Mouse (Mus musculus): ENCODE results near the gene Runx1.

Runx1 gene

DNA sequence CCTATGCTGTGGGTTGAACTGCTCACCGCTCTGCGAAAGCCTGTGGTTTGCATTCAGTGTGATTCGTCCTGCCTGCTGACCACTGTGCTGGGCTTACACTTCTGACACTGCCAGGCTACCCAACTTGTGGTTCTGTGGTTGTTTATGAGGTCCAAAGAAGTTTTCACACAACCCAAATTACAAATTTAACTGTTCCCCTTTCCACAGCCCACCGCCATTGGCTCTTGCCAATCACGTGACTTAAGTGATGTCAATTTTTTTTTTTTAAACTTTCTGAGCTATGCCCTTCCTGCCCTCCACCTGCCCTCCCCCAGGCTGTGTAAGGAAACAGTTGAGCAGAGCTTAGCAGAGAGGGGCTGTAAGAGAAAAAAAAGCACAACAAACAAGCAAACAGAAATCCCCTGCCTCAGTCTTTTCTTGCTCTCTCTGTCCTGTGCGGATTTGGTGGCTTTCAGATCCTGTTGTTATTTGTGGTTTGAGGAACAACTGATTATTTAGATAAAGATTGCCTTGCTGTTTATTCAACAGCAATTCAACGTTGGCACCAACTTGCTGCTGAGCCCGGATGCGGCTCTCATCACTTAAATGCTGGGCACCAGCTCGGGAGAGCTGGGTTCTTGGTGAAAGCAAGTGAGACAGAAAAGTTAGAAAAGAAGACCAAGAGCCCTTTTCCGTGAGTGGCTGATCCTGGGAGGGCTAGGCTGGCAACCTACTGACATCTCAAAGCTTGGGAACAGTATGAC is at the start of gene Runx1:
Gene Runx1 (minus strand): TSS at position 242 of the 743 bp plus-strand sequence.
- no peak for DNase-seq (ENCODE audit: low read depth, low spot score)

DNA sequence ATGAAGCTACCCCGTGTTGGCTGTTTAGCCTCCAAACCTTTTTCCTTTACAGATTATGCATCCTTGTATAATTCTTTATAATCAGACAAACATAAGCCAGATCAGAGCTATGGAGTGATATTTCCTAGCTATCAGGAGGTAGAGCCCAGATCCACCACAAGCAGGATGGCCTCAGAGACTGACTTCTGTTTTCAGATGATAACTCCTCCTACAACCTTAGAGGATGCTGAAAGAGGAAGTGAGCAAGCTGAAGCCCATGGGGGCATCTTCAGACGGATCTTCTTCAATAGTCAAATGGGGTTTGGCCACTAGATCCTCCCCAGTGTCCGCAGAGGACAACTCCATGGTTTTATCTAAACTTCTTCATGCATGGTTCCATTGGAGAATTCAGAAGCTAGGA is 48.1 kb upstream of the Runx1 start:
- DNase-seq (ENCODE audit: low read depth, low spot score): no peak

DNA sequence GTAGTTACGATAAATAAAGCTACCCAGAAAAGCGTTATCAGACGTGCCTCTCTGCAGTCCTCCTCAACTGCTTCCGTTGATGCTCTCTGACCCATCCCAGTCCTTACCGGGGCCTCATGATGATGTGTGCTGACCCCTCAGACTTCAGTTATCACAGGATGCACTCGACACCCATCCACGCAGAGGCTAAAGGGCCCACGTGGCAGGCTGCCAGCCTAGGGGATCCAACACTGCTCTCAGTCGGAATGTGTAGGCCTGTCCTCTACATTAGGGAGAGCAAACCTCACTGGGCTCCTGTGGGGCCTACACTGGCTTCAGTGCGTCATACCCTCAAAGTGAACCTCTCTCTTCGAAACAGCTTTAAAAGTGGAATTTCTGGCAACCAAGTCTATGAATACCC is 45.8 kb upstream of the Runx1 start:
- no peak for DNase-seq (ENCODE audit: low read depth, low spot score)

DNA sequence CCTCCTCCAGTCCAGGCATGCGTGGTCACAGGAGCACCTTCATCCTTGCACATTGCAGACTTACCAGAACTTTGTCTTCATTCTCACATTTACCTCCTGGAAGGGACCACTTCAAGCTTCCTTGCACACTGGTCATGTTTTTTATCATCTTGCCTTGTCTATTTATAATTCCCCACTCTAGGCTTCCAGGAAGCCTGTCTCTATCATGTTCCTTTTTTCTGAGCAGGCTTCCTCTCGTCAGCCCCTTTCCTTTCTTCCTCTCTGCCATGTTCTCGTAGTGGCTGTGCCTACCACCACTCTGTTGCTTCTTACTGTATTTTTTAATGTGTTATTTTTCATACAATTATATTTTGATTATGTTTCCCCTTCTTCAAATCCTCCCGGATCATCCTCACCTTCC is 42.6 kb upstream of the Runx1 start:
- DNase-seq (ENCODE audit: low read depth, low spot score): no peak

DNA sequence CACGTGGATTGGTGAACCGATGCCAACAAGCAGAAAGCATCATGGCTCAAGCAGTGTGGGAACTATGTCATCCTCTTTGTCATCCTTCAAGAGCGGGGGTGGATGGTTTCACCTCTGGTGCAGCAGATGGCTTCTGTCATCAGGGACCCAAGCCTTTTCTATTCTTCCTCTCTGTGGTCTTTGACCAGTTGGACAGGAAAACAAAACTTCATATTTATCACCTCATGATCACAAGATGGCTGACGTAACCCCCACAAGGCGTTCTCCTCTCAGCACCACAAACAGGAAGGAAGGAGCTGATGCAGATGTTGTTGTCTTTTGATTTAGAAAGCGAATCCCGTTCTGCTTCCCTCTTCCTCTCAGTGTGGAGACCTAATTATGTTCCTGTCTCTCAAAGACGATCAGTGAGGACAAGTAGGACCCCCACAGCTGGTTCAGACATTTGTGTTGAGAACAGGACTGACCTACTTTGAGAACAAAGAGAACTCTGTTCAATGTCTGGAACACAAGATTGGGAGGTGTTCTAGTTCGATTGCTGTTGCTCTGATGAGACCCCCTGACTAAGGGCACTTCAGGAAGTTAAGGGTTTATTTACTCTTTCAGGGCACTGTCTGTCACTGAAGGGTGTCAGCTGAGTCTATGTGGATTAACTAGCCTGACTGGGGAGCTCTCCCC is 41.4 kb upstream of the Runx1 start:
- DNase-seq (ENCODE audit: low read depth, low spot score): no peak

DNA sequence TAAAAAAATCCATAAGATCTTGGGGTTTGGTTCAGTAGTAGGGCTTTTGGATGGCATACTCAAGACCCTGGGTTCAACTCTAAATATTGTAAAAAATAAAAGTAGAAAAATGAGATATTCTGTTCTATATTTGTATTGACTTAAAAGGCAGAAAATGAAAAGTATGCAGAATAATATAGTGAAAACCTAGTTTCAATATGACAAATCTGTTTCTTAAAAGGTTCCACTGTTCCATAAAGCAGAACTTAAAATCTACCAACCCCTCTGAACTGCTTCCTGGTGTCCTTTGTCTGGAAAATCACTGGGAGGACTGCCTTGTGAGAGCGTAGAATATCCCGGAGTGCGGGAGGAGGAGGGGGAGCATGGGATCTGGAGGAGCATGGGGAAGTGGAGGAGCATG is 39.4 kb upstream of the Runx1 start:
- DNase-seq (ENCODE audit: low read depth, low spot score): no peak

DNA sequence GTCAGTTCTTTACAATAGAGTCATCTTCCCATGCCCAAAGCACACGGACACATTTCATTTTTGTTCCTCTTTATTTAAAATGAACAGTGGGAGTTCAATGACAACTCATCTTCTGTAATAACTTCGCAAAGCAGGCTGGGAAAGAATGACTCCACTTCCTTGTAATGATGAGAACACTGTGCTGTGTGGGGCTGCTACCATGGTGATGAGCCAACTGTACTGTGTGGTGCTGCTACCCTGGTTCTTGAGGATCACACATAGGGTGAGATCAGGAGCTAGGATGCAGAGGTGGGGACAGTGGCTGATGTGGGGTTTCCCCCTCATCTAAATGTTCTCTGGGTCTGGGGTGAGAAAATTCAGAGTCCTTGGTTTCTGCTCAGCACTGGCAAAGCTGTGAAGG is 38.2 kb upstream of the Runx1 start:
- no peak for DNase-seq (ENCODE audit: low read depth, low spot score)

DNA sequence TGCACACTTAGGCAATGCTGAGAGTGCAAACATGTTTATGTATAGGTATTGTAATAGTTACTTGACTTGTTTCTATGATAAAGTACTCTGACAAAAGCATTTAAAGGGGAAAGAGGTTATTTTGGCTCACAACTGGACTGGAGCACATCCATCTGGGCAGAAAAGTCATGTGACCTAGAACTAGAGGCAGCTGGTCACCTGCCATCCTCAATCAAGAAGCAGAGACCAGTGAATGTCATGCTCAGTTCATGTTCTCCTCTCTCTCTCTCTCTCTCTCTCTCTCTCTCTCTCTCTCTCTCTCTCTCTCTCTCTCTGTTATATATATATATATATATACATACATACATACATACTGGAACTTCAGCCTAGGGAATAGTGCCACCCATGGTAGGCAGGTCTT is 37.2 kb upstream of the Runx1 start:
- DNase-seq (ENCODE audit: low read depth, low spot score): no peak

DNA sequence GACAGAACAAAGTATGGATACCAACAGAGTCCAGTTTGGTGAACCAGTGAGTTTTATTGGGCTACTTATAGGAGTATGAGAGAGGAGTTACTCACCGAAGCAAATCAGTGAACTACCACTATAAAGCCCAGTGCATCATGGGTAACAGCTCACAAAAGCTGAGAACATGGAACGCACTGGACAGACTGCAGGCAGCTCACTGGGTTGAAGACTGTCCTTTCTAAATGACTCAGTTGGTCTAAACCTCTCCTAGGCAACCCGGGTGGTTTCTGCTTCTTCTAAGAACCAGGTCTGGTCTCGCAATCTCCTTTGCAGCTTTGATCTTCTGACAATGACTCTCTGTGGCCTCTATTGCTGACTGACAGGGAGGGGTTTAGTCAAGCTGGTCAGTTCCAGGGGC is 36.5 kb upstream of the Runx1 start:
- no peak for DNase-seq (ENCODE audit: low read depth, low spot score)

DNA sequence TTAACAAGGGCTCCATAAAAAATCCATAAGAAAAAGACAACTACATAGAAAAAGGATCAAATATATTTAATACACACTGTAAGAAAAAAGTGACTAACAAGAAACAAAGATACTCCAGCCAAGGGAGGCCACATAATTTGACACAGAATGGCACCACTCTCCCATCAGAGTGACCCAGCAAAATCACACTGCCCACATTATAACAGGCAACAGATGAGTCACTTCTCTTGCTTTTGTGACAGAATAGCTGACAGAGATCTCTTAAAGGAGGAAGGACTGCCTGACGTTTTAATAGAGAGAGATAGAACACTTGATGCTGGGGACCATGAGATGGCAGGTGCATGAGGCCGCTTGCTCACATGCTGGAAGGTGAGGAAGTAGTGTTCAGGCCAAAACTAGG is 35.6 kb upstream of the Runx1 start:
- no peak for DNase-seq (ENCODE audit: low read depth, low spot score)

DNA sequence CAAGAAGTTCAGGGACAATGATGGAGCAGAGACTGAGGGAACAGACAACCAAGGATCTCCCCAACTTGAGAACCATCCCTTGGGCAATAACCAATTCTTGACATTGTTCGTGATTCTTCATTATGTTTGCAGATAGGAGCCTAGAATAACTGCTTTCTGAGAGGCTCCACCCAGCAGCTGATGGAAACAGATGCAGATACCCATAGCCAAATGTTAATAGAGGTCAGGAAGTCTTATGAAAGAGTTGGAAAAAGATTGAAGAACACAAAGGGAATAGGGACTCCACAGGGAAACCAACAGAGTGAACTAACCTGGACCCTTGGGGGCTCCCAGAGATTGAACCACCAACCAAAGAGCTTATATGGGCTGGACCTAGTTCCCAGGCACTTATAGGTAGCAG is 34.7 kb upstream of the Runx1 start:
- no peak for DNase-seq (ENCODE audit: low read depth, low spot score)

DNA sequence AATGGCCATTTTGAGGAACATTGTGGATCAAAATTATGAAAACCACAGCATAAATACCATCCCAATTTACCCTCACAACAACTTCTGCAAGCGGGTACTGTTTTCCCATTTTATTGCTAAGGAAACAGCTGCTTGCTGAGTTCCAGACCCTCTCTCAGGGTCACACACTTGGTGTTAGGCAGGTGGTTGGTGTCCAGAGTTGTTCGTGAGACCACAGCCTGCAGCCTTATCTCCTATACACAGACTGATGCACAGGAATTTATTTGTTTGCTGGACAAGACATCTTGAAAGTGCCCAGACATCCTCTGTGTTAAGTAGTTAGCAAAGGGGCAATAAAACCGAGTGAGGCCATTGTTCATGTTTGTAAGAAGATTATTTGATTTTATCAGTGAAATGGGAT is 30.8 kb upstream of the Runx1 start:
- no peak for DNase-seq (ENCODE audit: low read depth, low spot score)

DNA sequence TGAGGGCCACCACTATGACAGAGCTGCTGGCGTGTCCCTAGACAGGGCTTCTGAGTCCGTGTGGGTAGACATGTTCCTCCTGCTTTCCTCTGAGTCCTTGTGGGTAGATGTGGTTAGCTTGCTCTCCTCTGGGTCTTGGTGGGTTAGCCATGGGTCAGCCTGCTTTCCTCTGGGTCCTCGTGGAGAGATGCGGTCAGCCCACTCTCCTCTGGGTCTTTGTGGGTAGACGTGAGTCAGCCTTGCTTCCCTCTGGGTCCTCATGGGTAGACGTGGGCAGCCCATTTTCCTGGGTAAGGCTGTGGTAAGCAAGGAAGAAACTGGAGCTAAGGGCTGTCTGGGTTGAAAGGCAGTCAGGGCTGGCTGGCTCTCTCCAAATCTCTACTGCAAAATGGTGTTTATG is 26.3 kb upstream of the Runx1 start:
- DNase-seq (ENCODE audit: low read depth, low spot score): no peak

DNA sequence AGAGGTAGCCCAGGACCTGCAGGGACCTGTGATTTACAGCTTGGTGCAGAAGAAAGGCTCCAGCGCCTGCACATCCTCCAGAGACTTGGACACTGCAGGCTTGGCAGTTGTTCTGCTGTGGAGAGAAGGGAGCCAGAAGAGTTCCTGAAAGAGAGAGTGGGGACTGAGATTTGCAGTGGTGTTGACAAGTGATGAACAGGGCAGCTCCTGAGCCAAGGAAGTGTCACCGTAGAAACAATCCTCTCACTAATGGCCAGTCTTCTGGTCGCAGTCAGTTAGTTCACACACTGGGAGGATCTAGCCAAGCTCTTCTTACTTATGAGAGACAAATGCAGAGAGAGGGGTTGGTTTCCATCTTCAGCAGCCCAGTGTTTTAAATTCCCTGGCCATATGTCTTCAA is 24.5 kb upstream of the Runx1 start:
- DNase-seq (ENCODE audit: low read depth, low spot score): no peak

DNA sequence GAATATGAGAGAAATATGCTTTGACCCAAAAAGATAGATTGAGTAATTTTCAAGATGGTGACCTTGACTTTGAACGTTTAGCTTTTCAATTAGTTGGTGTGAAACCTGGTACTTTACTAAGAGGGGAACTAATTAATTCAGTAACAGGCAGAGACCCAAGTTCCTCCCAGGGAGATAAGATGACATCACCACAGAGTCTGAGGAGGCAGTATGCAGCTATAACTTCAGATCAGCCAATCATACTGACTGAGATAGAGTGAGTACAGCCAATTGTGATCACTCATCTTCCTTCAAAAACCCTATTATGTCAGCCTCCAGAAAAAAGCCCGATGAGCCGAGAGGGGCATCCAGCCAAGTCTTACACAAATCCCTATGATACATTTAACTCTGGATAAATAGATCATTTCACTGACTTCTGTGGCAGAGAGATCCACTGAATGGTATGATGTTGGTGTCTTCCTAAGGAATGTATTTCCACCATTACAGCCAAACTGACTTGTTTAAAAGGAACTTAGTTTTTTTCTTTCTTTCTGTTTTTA is 21.9 kb upstream of the Runx1 start:
- no peak for DNase-seq (ENCODE audit: low read depth, low spot score)

DNA sequence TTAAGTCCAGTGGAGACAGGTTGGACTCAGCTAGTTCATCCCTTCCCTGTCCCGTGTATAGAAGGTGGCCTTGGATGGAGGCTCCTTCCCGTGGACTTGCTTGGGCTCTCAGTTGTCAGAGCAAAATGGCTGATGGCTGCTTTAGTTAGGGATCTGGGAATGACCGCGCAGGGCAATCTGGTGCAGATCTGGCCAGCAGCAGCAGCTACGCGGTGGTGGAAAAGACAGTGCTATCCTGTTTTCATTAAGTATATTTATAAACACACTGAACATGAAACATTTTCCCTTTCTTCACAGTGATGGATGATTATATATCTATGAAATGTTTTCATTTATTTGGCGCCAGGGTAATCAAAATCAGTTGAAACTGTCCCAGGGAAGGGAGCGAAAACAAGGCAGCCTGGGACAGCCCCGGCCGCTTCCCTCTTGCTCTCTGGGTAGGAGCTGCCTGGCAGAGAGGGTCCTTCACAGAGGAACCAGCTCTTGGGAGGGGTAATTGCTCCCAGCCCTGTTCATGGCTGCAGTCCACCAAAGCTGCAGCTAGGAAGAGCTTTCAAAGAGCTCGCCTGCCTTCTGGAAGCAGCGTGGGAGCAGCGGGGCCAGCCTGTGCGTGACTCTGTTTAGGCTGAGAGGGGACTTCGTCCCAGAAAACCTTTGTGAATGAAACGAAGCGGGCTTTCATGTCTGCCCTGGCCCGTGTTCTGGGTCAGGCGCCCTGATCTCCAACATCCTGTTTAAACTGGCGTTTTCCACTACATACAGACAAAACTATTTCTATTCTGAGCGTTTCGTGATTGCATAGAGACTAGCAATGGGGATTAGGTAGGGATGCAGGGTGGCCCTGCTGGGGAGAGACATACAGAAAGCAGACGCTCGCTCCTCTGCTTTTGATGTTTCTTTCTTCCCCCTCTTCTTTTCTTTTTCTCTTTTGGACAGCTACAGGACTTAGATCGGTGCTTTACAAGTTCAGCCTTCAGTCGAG is 19.6 kb upstream of the Runx1 start:
- no peak for DNase-seq (ENCODE audit: low read depth, low spot score)

DNA sequence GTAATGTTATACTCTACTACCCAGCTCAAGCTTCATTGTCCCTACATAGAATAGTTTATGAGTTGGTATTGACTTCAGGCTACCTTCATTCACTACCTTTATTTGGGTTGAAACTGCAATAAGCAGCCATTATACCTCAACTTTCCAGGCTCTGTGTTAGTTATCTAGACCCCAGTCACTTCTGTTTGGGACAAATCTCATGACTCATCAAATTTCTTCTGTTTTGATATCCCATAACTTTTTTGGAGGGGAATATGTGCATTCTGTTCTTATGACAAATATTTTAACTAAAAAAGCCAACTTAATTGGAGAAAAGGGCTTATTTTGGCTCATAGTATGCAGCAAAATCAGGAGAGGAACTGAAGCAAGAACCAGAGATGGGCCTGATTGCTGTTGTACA is 12.8 kb upstream of the Runx1 start:
- DNase-seq (ENCODE audit: low read depth, low spot score): no peak

DNA sequence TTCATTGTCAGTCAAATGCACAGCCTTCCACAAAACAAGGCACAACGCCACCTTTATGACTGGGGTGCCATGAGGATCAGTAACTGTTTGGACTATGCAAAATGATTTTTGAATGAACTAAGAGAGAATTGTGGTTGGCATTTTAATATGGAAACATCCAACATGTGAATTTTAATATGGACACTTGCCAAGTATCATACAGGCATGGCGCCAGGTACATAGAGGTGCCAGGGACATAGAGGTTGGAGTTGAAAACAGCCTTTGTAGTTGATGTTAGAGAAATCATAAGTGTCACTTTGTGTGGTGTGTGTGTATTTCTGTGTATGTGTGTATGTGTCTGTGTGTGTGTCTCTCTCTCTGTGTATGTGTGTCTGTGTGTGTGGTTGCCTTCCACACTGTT is 5.4 kb upstream of the Runx1 start:
- DNase-seq (ENCODE audit: low read depth, low spot score): no peak

DNA sequence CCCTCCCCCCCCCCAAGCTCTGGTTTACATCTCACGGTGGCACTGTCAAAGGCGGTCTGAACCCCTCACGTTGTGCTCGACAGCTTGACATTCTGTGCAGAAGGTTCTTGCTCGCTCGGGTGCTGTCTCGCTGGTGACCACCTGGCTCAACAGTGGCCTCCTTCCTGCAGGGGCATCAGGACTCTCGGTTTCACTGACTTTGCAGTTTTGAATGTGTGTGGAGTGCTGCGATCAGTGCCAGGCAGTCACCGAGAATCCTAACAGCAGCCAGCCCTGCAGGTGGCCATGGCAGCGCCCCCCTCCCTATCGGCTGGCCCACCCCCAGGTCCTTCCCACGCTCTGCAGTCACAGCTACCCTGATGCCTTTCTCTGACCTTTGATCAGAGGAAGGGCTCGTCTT is 4.5 kb upstream of the Runx1 start:
- no peak for DNase-seq (ENCODE audit: low read depth, low spot score)

DNA sequence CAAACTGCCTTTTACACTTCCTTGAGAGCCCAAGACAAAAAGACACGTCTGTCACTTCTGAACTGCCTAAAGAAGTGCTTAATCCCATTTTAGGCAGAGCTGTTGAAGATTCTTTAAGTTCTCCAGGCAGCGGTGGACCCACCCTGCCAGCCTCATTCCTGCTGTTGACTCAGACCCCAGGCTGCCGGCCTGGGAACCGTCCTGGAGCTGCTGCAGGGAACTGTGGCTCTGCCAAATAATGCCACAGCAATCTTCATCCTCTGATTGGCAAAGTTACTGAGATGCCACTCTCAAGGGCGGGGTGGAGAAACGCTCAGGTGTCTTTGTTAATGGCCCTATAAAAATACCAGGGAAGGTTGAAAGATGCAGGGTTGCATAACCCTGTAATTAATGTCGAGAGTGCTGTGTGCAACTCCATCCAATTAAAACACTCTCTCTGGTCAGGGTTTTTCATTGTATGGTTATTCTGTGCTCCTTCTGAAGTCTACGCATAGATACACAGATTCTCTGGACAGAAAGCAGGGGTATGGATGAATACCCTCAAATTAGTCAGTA is 2.4 kb upstream of the Runx1 start:
- no peak for DNase-seq (ENCODE audit: low read depth, low spot score)

DNA sequence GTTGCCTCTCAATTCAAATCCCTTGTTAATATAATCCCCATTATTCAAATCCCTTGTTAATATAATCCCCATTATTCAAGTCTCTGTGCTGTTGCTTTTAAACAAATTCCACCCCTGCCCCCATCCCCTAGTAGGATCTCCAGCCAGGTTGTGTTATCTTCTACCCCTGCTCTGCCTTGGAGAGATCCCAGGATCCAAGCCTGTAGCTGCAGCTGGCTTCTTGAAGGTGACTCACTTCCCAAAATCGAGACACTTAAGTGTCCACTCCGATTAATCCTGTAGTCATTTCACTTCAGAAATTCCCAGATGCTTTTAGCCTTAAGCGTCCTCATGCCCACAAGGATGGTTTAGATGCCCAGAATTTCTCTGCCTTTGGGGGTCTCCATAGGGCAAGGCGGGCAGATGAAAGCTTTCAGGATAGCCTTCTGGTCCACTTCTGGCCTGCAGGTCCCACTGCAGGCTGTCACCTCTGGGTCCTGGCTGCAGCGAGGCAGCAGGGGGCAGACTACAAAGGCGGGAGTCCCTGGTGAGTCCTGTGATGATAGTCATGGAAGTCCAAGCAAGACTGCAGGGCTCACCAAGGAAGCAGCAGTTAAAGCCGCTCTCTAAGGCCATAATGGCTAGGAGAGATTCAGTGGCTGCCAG is 1.8 kb upstream of the Runx1 start:
- DNase-seq (ENCODE audit: low read depth, low spot score): no peak
